Mouse (Mus musculus): ENCODE results near the gene Heatr4.
"Not testable (repeated sequence)": the region's sequence is repeated elsewhere in the genome, so short reads cannot be mapped to it uniquely, and the experiment has no call there.

Heatr4 gene

GRCm38 (mm10) chr12:83984752-83985151 is at the start of gene Heatr4:
Heatr4 (minus strand) TSS chr12:83984852.
- no peak for DNase-seq (ENCODE audit: low spot score)

GRCm38 (mm10) chr12:84034108-84034507 is 49.5 kb upstream of the Heatr4 start:
- no peak for DNase-seq (ENCODE audit: low spot score)

- DNase-seq (ENCODE audit: low spot score) = not testable (repeated sequence)
These were observed 48.6 kb upstream of the Heatr4 start for GRCm38 (mm10) chr12:84033302-84033701.

GRCm38 (mm10) chr12:84032854-84033253 is 48.2 kb upstream of the Heatr4 start:
- DNase-seq (ENCODE audit: low spot score) = no peak

- DNase-seq (ENCODE audit: low spot score) = peak; percentile 91
These were observed 46.1 kb upstream of the Heatr4 start for GRCm38 (mm10) chr12:84030659-84031332.

- not testable (repeated sequence) for DNase-seq (ENCODE audit: low spot score)
These were observed 44.4 kb upstream of the Heatr4 start for GRCm38 (mm10) chr12:84029043-84029442.

- not testable (repeated sequence) for DNase-seq (ENCODE audit: low spot score)
These were observed 43.7 kb upstream of the Heatr4 start for GRCm38 (mm10) chr12:84028328-84028727.

- no peak for DNase-seq (ENCODE audit: low spot score)
These were observed 41.2 kb upstream of the Heatr4 start for GRCm38 (mm10) chr12:84025888-84026287.

- DNase-seq (ENCODE audit: low spot score) = no peak
These were observed 38.5 kb upstream of the Heatr4 start for GRCm38 (mm10) chr12:84023052-84023745.

GRCm38 (mm10) chr12:84022266-84022665 is 37.6 kb upstream of the Heatr4 start:
- not testable (repeated sequence) for DNase-seq (ENCODE audit: low spot score)

GRCm38 (mm10) chr12:84020528-84020927 is 35.9 kb upstream of the Heatr4 start:
- not testable (repeated sequence) for DNase-seq (ENCODE audit: low spot score)

- no peak for DNase-seq (ENCODE audit: low spot score)
These were observed 29.0 kb upstream of the Heatr4 start for GRCm38 (mm10) chr12:84013701-84014100.

GRCm38 (mm10) chr12:84013130-84013529 is 28.5 kb upstream of the Heatr4 start:
- DNase-seq (ENCODE audit: low spot score) = no peak

GRCm38 (mm10) chr12:84011251-84012040 is 26.8 kb upstream of the Heatr4 start:
- DNase-seq (ENCODE audit: low spot score) = no peak

- DNase-seq (ENCODE audit: low spot score) = no peak
These were observed 25.5 kb upstream of the Heatr4 start for GRCm38 (mm10) chr12:84010201-84010600.

GRCm38 (mm10) chr12:84009171-84009965 is 24.7 kb upstream of the Heatr4 start, which contains the start of gene Acot1:
Acot1 (plus strand) TSS chr12:84009490.
- not testable (repeated sequence) for DNase-seq (ENCODE audit: low spot score)

GRCm38 (mm10) chr12:84008729-84009128 is 24.1 kb upstream of the Heatr4 start:
- no peak for DNase-seq (ENCODE audit: low spot score)

- no peak for DNase-seq (ENCODE audit: low spot score)
These were observed 23.6 kb upstream of the Heatr4 start for GRCm38 (mm10) chr12:84008251-84008650.

GRCm38 (mm10) chr12:84003866-84004265 is 19.2 kb upstream of the Heatr4 start:
- DNase-seq (ENCODE audit: low spot score) = no peak

GRCm38 (mm10) chr12:84000418-84000817 is 15.8 kb upstream of the Heatr4 start:
- no peak for DNase-seq (ENCODE audit: low spot score)

- not testable (repeated sequence) for DNase-seq (ENCODE audit: low spot score)
These were observed 14.6 kb upstream of the Heatr4 start for GRCm38 (mm10) chr12:83999237-83999636.
